Mouse (Mus musculus) limb, embryonic 14.5 days (tissue): ENCODE measurements around the gene Arhgef3. TPM values are rescaled to one million over a fixed set of nuclear protein-coding genes. Genes with fewer than 3 reads are reported as not detected.
A peak's percentile ranks its signal among the peaks of the same experiment; 100 is the strongest.

Source experiments
- ATAC-seq: fragments of 200-750 bp; cut with Nextera tagmentation; 2 replicates; pipeline ENCODE4 v1.8.0; 2017; ENCODE audit warnings: low read depth, moderate number of reproducible peaks, moderate TSS enrichment; ENCODE audit not compliant: low FRiP score
- DNase-seq: peaks from one replicate; pipeline ENCODE4 v3.0.0-alpha.2; 2015; ENCODE audit warnings: low spot score
- H3K27ac ChIP-seq: fragments of 300-500 bp; sonication (generic); replicated peaks from 2 replicates; pipeline ENCODE4 v1.5.1; 2014; ENCODE audit warnings: low read depth, mild to moderate bottlenecking, low read length, moderate library complexity, mixed read lengths
- H3K27me3 ChIP-seq: fragments of 300-500 bp; sonication (generic); 2 replicates; pipeline ENCODE4 v1.6.1; 2014; ENCODE audit warnings: low read length, mixed read lengths; ENCODE audit not compliant: control insufficient read depth, insufficient read depth
- H3K36me3 ChIP-seq: fragments of 300-500 bp; sonication (generic); 2 replicates; pipeline ENCODE4 v1.6.1; 2014; ENCODE audit warnings: mild to moderate bottlenecking, low read length, moderate library complexity, mixed read lengths; ENCODE audit not compliant: control insufficient read depth, insufficient read depth
- H3K4me1 ChIP-seq: fragments of 300-500 bp; sonication (generic); 2 replicates; pipeline ENCODE4 v1.6.1; 2014; ENCODE audit warnings: antibody characterized with exemption, low read length, mixed read lengths; ENCODE audit not compliant: control insufficient read depth, insufficient read depth
- H3K4me2 ChIP-seq: fragments of 300-500 bp; sonication (generic); replicated peaks from 2 replicates; pipeline ENCODE4 v1.6.1; 2014; ENCODE audit warnings: low read depth, mild to moderate bottlenecking, low read length, moderate library complexity; ENCODE audit not compliant: severe bottlenecking
- H3K4me3 ChIP-seq: fragments of 300-500 bp; sonication (generic); replicated peaks from 2 replicates; pipeline ENCODE4 v1.5.1; 2014; ENCODE audit warnings: low read length
- H3K9ac ChIP-seq: fragments of 300-500 bp; sonication (generic); 2 replicates; pipeline ENCODE4 v1.6.1; 2014; ENCODE audit warnings: mild to moderate bottlenecking, low read depth, low read length, moderate library complexity; ENCODE audit not compliant: severe bottlenecking
- H3K9me3 ChIP-seq: fragments of 300-500 bp; sonication (generic); 2 replicates; pipeline ENCODE4 v1.6.1; 2016; ENCODE audit warnings: low read length; ENCODE audit not compliant: control insufficient read depth
- POLR2A ChIP-seq: fragments of 200-500 bp; IDR thresholded peaks from 2 replicates; pipeline ENCODE4 v1.8.0; 2012; ENCODE audit warnings: inconsistent platforms, mild to moderate bottlenecking, moderate library complexity, borderline replicate concordance; ENCODE audit not compliant: insufficient read depth, insufficient read length; ENCODE audit errors: extremely low read depth
- WGBS: fragments of 180-500 bp; shearing (Covaris S2); extraction: QIAGEN DNeasy Blood & Tissue Kit; methylation state at CpG from one replicate; pipeline ENCODE4 v1.1.7; 2014; 5-methylcytosine and 5-hydroxymethylcytosine counted together
- polyA plus RNA-seq, 2 experiments: library from polyadenylated mRNA; depleted of rRNA in 1 of 2; stranded (reverse) in 1 of 2; unstranded in 1 of 2; fragments of >200 nt; fragmentation: Nextera tagmentation in 1 of 2; extraction: Ambion mirVana in 1 of 2; gene quantifications; 2 replicates each; pipeline versions ENCODE4 v1.2.1 to v1.2.3; 2012 to 2014

The Arhgef3 gene
- polyA plus RNA-seq, 2 experiments = 14.3 to 22.5 TPM

- Histone ChIP-seq H3K36me3 (no peaks in the 10 kb centered on the region), H3K27me3 (no peaks in the 10 kb centered on the region), H3K4me3 (no peak overlapping the region), H3K4me1 (peaks cover 18% of the 10 kb centered on the region), H3K9ac (no peak overlapping the region), H3K4me2 (no peak overlapping the region), H3K9me3 (no peaks in the 10 kb centered on the region), H3K27ac (no peak overlapping the region)
- TF ChIP-seq POLR2A = no peak
- WGBS = 76% methylated on average over 3 of the region's 3 CpGs
- no peak for ATAC-seq
- no peak for DNase-seq
These were observed 111.6 kb downstream of the Arhgef3 start for GRCm38 (mm10) chr14:27226288-27226687.

GRCm38 (mm10) chr14:27228288-27228687, 113.6 kb downstream of the Arhgef3 start:
- Histone ChIP-seq H3K9ac (no peak overlapping the region), H3K4me3 (no peak overlapping the region), H3K36me3 (no peaks in the 10 kb centered on the region), H3K9me3 (no peaks in the 10 kb centered on the region), H3K27ac (no peak overlapping the region), H3K4me2 (no peak overlapping the region), H3K27me3 (no peaks in the 10 kb centered on the region), H3K4me1 (peaks cover 18% of the 10 kb centered on the region)
- 44% methylated on average over 2 of the region's 2 CpGs for WGBS
- DNase-seq (no peak), ATAC-seq (no peak)
- no peak for TF ChIP-seq POLR2A

GRCm38 (mm10) chr14:27228941-27229371, 114.3 kb downstream of the Arhgef3 start:
- no peak overlapping the region for H3K4me2 ChIP-seq
- 68% methylated on average over 5 of the region's 5 CpGs for WGBS
- H3K4me1 ChIP-seq = peaks cover 18% of the 10 kb centered on the region
- ATAC-seq (no peak), DNase-seq (no peak)
- no peak overlapping the region for H3K4me3 ChIP-seq
- no peak for TF ChIP-seq POLR2A
- no peak overlapping the region for H3K27ac ChIP-seq
- H3K9me3 ChIP-seq = no peaks in the 10 kb centered on the region
- no peaks in the 10 kb centered on the region for H3K27me3 ChIP-seq
- no peak overlapping the region for H3K9ac ChIP-seq
- no peaks in the 10 kb centered on the region for H3K36me3 ChIP-seq

GRCm38 (mm10) chr14:27229441-27230147, 114.9 kb downstream of the Arhgef3 start:
- no peak for TF ChIP-seq POLR2A
- Histone ChIP-seq H3K9me3 (no peaks in the 10 kb centered on the region), H3K4me1 (peaks cover 18% of the 10 kb centered on the region), H3K9ac (no peak overlapping the region), H3K36me3 (no peaks in the 10 kb centered on the region), H3K27me3 (no peaks in the 10 kb centered on the region), H3K4me3 (no peak overlapping the region), H3K27ac (peak overlapping the region; percentile 46; the same call in 1 of the 2 replicates), H3K4me2 (no peak overlapping the region)
- WGBS = 24% methylated on average over 16 of the region's 16 CpGs
- DNase-seq (no peak), ATAC-seq (peak; percentile 17; the same call in 1 of the 2 replicates)

- no peaks in the 10 kb centered on the region for H3K27me3 ChIP-seq
- WGBS = 22% methylated on average over 18 of the region's 18 CpGs
- peak overlapping the region; percentile 46; the same call in 1 of the 2 replicates for H3K27ac ChIP-seq
- H3K9me3 ChIP-seq = no peaks in the 10 kb centered on the region
- ATAC-seq (peak; percentile 58), DNase-seq (peak; percentile 30)
- no peak overlapping the region for H3K9ac ChIP-seq
- no peak overlapping the region for H3K4me2 ChIP-seq
- no peak overlapping the region for H3K4me3 ChIP-seq
- no peak for TF ChIP-seq POLR2A
- peaks cover 18% of the 10 kb centered on the region for H3K4me1 ChIP-seq
- H3K36me3 ChIP-seq = no peaks in the 10 kb centered on the region
These were observed 115.7 kb downstream of the Arhgef3 start for GRCm38 (mm10) chr14:27230262-27231022.
